Comparison of ENCODE assay signal across 9 mouse cellular contexts in the genomic region with DNA sequence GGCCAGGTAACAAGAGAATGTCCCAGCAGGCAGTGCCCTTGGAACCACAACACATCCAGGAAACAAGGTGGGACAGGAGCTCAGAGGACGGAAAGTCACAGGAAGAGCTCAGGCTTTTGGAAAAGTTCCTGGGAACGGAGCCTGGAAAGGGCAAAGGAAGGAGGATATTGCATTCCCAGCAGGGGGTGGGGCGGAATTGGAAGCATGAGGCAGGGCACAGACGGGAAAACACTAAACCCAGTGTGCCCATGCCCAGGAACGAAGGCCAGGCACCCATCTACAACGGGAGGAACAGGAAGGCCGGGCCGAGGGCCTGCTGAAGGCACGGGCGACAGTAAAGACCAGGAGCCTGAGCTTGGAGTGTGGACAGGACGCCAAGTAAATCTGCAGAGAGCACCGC.
DNase-seq lines count a peak whose midpoint lies in the region; ATAC-seq and TF ChIP-seq lines count a peak whose summit lies in the region.
"Had no signal": no experiment of that assay in that cellular context is flagged by ENCODE, and none has a peak within 500 bp of the region (broad histone marks: within the 10 kb centered on the region; RNA-seq: fewer than 3 reads in every experiment).

No protein-coding gene starts in this region.

- WGBS in forebrain, embryonic 11.5 days: 68% methylated on average over 12 of the region's 12 CpGs

- TF ChIP-seq CTCF in layer of hippocampus, adult 2 months (conservative IDR thresholded peaks at IDR 0.05): no peak

- no peaks in the 10 kb centered on the region for H3K27me3 ChIP-seq in forebrain, embryonic 11.5 days (ENCODE audit: control insufficient read depth, insufficient read depth, low read length)

- peak; percentile 32 for DNase-seq in R1 (ENCODE audit: low read depth, low spot score)
- peak; percentile 57 for DNase-seq in adrenal gland, postnatal 25 days
- DNase-seq in gastrocnemius, postnatal 36 days: peak; percentile 39 to 66
- DNase-seq in kidney, postnatal 36 days: peak; percentile 85 to 86
- no peak for DNase-seq in embryo, embryonic 9.5 days (ENCODE audit: extremely low spot score)
- DNase-seq in forebrain, embryonic 11.5 days (ENCODE audit: low spot score): no peak
- DNase-seq in layer of hippocampus, postnatal 14 days (ENCODE audit: low spot score in 2 of 2): no peak
- DNase-seq in layer of hippocampus, adult 2 months (ENCODE audit: low spot score in 2 of 2): no peak
- DNase-seq: right cerebral cortex, postnatal 14 days had no signal

- H3K27ac ChIP-seq in forebrain, embryonic 11.5 days (ENCODE audit: low read depth, low read length): no peak overlapping the region
- H3K27ac ChIP-seq in layer of hippocampus, adult 2 months: no peak overlapping the region

- no peaks in the 10 kb centered on the region for H3K36me3 ChIP-seq in forebrain, embryonic 11.5 days (ENCODE audit: control insufficient read depth, insufficient read depth, low read length)

- H3K4me3 ChIP-seq in forebrain, embryonic 11.5 days (ENCODE audit: low read depth, low read length): no peak overlapping the region
- no peak overlapping the region for H3K4me3 ChIP-seq in layer of hippocampus, adult 2 months

- no peak for ATAC-seq in forebrain, embryonic 11.5 days (replicated peaks; ENCODE audit: low FRiP score)

- H3K4me1 ChIP-seq in forebrain, embryonic 11.5 days (replicated peaks; ENCODE audit: control insufficient read depth, insufficient read depth, low read length): 0 out of 2 replicates have a peak, but pooled peaks cover 1% of the 10 kb centered on the region

- H3K9me3 ChIP-seq in forebrain, embryonic 11.5 days (ENCODE audit: control insufficient read depth, low read length): no peaks in the 10 kb centered on the region

- H3K4me2 ChIP-seq in forebrain, embryonic 11.5 days (ENCODE audit: low read depth, low read length, severe bottlenecking): no peak overlapping the region

- no peak overlapping the region for H3K9ac ChIP-seq in forebrain, embryonic 11.5 days (ENCODE audit: low read length)

- intact Hi-C loops in gastrocnemius, postnatal 36 days (cut with DNase I): no loop called here

Comparison
In these comparisons a context has a peak if more than half of its experiments do, and no peak if none do; other contexts are left out.
1. DNase-seq: peak in R1 (single experiment), adrenal gland, postnatal 25 days (single experiment), gastrocnemius, postnatal 36 days (2 of 2) and kidney, postnatal 36 days (2 of 2); none in embryo, embryonic 9.5 days (single experiment), forebrain, embryonic 11.5 days (single experiment), layer of hippocampus, postnatal 14 days (0 of 2) and layer of hippocampus, adult 2 months (0 of 2).